22 mouse cellular contexts compared by ENCODE assay signal in the genomic region with DNA sequence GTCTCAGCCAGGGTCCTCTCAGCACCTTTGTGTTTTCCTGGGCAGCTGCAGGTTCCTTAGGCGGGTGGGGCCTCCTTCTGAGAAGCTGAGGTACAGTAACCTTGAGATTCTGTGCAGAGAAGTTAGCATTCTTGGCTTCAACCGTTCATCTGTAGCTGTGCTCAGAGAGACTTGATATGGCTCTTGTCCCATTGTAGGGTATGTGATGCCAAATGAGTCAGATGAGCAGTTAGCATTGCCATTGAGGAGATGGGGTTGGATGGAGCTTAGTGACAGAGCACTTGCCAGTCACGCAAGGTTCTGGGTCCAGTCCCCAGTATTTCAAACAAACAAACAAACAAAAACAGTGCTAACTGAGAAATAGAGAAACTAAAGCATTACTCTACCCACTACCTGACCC. TPM values are rescaled to one million over a fixed set of nuclear protein-coding genes. Genes with fewer than 3 reads are reported as not detected.
DNase-seq lines count a peak whose midpoint lies in the region; ATAC-seq and TF ChIP-seq lines count a peak whose summit lies in the region.
"Had no signal": no experiment of that assay in that cellular context is flagged by ENCODE, and none has a peak within 500 bp of the region (broad histone marks: within the 10 kb centered on the region; RNA-seq: fewer than 3 reads in every experiment).

No protein-coding gene starts in this region.

- TF ChIP-seq CTCF in lung, postnatal 0 days (IDR thresholded peaks at IDR 0.05): no peak

- no peaks in the 10 kb centered on the region for H3K27me3 ChIP-seq in lung, postnatal 0 days (replicated peaks; ENCODE audit: insufficient read depth, low read length)
- H3K27me3 ChIP-seq: embryonic facial prominence, embryonic 13.5 days; embryonic facial prominence, embryonic 15.5 days; forebrain, embryonic 12.5 days had no signal

- peaks cover 12% of the 10 kb centered on the region; the same call in 1 of the 2 replicates for H3K4me1 ChIP-seq in lung, postnatal 0 days (ENCODE audit: insufficient read depth, low read depth, low read length)
- H3K4me1 ChIP-seq: forebrain, embryonic 10.5 days; forebrain, embryonic 12.5 days had no signal

- no peak for DNase-seq in lung, postnatal 0 days (ENCODE audit: low spot score)
- DNase-seq in lung, postnatal 4 days: no peak
- DNase-seq in adipocyte (ENCODE audit: low spot score): peak; percentile 51
- DNase-seq in brain, adult 2 months (ENCODE audit: low read depth, low spot score): peak; percentile 60
- DNase-seq in right cerebral cortex, adult 2 months (ENCODE audit: low spot score in 2 of 2): no peak
- no peak for DNase-seq in adrenal gland, adult (ENCODE audit: inconsistent age in 2 of 2, low spot score in 1 of 2)
- DNase-seq: adrenal gland, adult 2 months; adrenal gland, postnatal 10 days; adrenal gland, postnatal 25 days; cerebellum, adult 11 months; cerebellum, adult 18-20 months; cerebellum, adult 8-10 months; cerebellum, adult 9-11 months; cerebellum, postnatal 36 days; embryo, embryonic 11 days had no signal

- H3K9ac ChIP-seq in lung, postnatal 0 days (replicated peaks; ENCODE audit: low read depth): no peak overlapping the region
- H3K9ac ChIP-seq: embryonic facial prominence, embryonic 13.5 days; embryonic facial prominence, embryonic 15.5 days; forebrain, embryonic 12.5 days had no signal

- no peak overlapping the region for H3K4me3 ChIP-seq in lung, postnatal 0 days (ENCODE audit: low read depth, low read length)
- H3K4me3 ChIP-seq: embryonic facial prominence, embryonic 13.5 days; embryonic facial prominence, embryonic 15.5 days; erythroblast, embryonic 14.5 days; forebrain, embryonic 10.5 days; forebrain, embryonic 12.5 days had no signal

- H3K4me2 ChIP-seq in lung, postnatal 0 days (replicated peaks; ENCODE audit: low read depth, low read length): no peak overlapping the region
- H3K4me2 ChIP-seq: embryonic facial prominence, embryonic 13.5 days; embryonic facial prominence, embryonic 15.5 days; forebrain, embryonic 12.5 days had no signal

- no peak for TF ChIP-seq EP300 in lung, postnatal 0 days (IDR thresholded peaks at IDR 0.05)

- H3K27ac ChIP-seq in lung, postnatal 0 days (ENCODE audit: low read length): peak overlapping the region; percentile 17; the same call in 1 of the 2 replicates
- H3K27ac ChIP-seq: embryonic facial prominence, embryonic 13.5 days; embryonic facial prominence, embryonic 15.5 days; forebrain, embryonic 10.5 days; forebrain, embryonic 12.5 days had no signal

- WGBS in lung, postnatal 0 days: 71% methylated on average over 3 of the region's 3 CpGs

- ATAC-seq in lung, postnatal 0 days: no peak
- ATAC-seq: forebrain, embryonic 14.5 days; forebrain, embryonic 16.5 days had no signal

- H3K36me3 ChIP-seq in lung, postnatal 0 days (ENCODE audit: insufficient read depth, low read length): peaks cover 21% of the 10 kb centered on the region

- no peaks in the 10 kb centered on the region for H3K9me3 ChIP-seq in lung, postnatal 0 days (ENCODE audit: low read length)
- H3K9me3 ChIP-seq: embryonic facial prominence, embryonic 13.5 days; embryonic facial prominence, embryonic 15.5 days; forebrain, embryonic 10.5 days; forebrain, embryonic 12.5 days had no signal

RNA-seq across cellular contexts. Expression of a gene that starts 34.1 kb away (rescaled TPM):
- polyA plus RNA-seq in lung, postnatal 0 days (2015; fragmentation: Nextera tagmentation; extraction: Ambion mirVana): 81.2 and 94.5 TPM in 2 replicates

RNA-seq across cellular contexts. Expression of a gene that starts 44.5 kb away (rescaled TPM):
- 1.00 and 1.1 TPM in 2 replicates for polyA plus RNA-seq in lung, postnatal 0 days (2015; fragmentation: Nextera tagmentation; extraction: Ambion mirVana)

Comparison
In these comparisons a context has a peak if more than half of its experiments do, and no peak if none do; other contexts are left out.
1. DNase-seq: peak in adipocyte (single experiment) and brain, adult 2 months (single experiment); none in lung, postnatal 0 days (single experiment), lung, postnatal 4 days (0 of 2), right cerebral cortex, adult 2 months (0 of 2) and adrenal gland, adult (0 of 2).